Mouse (Mus musculus): Measurements from ENCODE around the gene Gm29133.

Gene Gm29133

GRCm38 (mm10) chr3:75747897-75748296 is at the start of gene Gm29133:
Gene Gm29133, plus strand, starts transcription at chr3:75748197.
- DNase-seq = no peak

GRCm38 (mm10) chr3:75699088-75699487 is 48.9 kb upstream of the Gm29133 start:
- DNase-seq = no peak

GRCm38 (mm10) chr3:75701336-75701735 is 46.7 kb upstream of the Gm29133 start:
- no peak for DNase-seq

- DNase-seq = no peak
Observed at GRCm38 (mm10) chr3:75706536-75706935, 41.5 kb upstream of the Gm29133 start.

GRCm38 (mm10) chr3:75713678-75714295 is 34.2 kb upstream of the Gm29133 start:
- peak; percentile 12 for DNase-seq

GRCm38 (mm10) chr3:75720663-75721062 is 27.3 kb upstream of the Gm29133 start:
- peak; percentile 8 for DNase-seq

GRCm38 (mm10) chr3:75730982-75731600 is 16.9 kb upstream of the Gm29133 start:
- DNase-seq = no peak

GRCm38 (mm10) chr3:75743664-75744437 is 4.1 kb upstream of the Gm29133 start:
- DNase-seq = no peak

- DNase-seq = no peak
Observed at GRCm38 (mm10) chr3:75745343-75745742, 2.7 kb upstream of the Gm29133 start.

- no peak for DNase-seq
Observed at GRCm38 (mm10) chr3:75763351-75763750, 15.4 kb downstream of the Gm29133 start.

GRCm38 (mm10) chr3:75774253-75774652 is 26.3 kb downstream of the Gm29133 start:
- DNase-seq = no peak

- DNase-seq = no peak
Observed at GRCm38 (mm10) chr3:75808001-75808400, 60.0 kb downstream of the Gm29133 start.

- DNase-seq = no peak
Observed at GRCm38 (mm10) chr3:75823934-75824333, 75.9 kb downstream of the Gm29133 start.

- no peak for DNase-seq
Observed at GRCm38 (mm10) chr3:75824458-75824857, 76.5 kb downstream of the Gm29133 start.

- DNase-seq = no peak
Observed at GRCm38 (mm10) chr3:75834827-75835226, 86.8 kb downstream of the Gm29133 start.

- peak; percentile 8 for DNase-seq
Observed at GRCm38 (mm10) chr3:75835286-75835967, 87.4 kb downstream of the Gm29133 start.

Data from lung, postnatal 14 days (tissue).